Mouse (Mus musculus): ENCODE data around the gene Pi4k2a. TPM values are rescaled to one million over a fixed set of nuclear protein-coding genes. Genes with fewer than 3 reads are reported as not detected.

Pi4k2a gene
- polyA plus RNA-seq, 1 experiment from 2014 or later = 27.8 TPM

DNA sequence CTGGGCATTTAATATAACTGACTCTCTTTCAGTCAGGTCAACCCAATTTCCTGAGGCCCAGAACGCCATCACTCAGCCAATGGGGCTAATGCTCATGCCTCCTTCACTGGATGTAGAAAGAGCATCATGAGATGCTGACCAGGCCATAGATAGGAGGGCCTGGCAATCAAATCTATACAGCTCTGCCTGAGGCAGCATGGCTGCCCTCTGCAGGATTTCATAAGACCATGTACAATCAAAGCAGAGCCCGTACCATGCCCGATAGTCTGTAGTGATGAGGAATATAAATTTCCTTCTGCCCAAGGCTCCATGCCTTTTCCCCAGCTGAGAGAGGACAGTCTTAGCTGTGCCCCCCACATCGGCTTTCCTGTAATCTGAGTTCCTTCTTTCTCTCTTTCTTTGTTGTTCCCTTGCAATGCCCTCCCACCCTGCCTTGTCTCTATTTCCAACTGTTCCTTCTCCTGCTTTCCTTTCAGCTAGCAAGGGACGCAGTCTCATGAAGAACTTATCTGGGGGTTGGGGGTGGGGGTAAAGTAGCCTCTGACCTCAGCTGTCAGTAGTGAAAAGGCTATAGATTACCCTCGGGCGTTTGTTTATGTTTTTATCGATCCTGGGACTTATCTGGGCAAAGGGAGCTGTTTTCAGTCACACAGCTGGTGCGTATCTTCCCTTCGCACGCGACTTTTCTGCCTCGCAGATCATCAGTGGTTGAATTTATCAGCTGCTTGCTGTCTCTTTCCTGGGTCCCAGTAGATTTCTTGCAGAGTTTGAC, 68.2 kb downstream of the Pi4k2a start:
- Histone ChIP-seq H3K9ac (ENCODE audit: low read depth, low read length) (no peak overlapping the region), H3K4me1 (ENCODE audit: control insufficient read depth, insufficient read depth, low read length) (no peaks in the 10 kb centered on the region), H3K9me3 (replicated peaks; ENCODE audit: control insufficient read depth, low read length, poor library complexity, severe bottlenecking) (no peaks in the 10 kb centered on the region), H3K27ac (ENCODE audit: low read length) (no peak overlapping the region), H3K4me3 (ENCODE audit: low read depth, low read length) (no peak overlapping the region), H3K27me3 (ENCODE audit: control insufficient read depth, insufficient read depth, low read depth, low read length) (no peaks in the 10 kb centered on the region), H3K36me3 (ENCODE audit: control insufficient read depth, insufficient read depth, low read length) (no peaks in the 10 kb centered on the region), H3K4me2 (ENCODE audit: low read length) (no peak overlapping the region)
- ATAC-seq = no peak
- WGBS = 62% methylated on average over 13 of the region's 13 CpGs

DNA sequence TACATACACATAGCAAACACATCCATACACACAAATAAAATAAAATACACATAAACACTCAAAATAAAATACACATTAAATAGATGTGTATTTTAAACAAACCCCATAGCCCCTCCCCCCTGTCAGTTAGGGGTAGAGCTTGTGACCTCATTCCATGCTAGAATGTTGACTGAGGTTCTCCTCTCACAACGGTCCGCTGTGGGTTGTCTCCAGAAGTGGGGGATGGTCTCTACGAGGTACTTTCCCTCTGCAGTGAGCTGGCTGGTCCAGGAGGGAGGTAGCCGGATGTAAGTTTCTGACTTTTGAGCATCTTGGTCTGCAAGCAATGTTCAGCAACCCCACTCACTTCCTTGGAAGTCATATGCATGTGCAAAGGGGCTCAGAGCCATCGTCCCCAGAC, 73.5 kb downstream of the Pi4k2a start, which contains the start of gene Zfyve27:
Gene Zfyve27, plus strand, starts transcription at position 188 of the 400 bp plus-strand sequence.
- Histone ChIP-seq H3K9ac (ENCODE audit: low read depth, low read length) (no peak within 1 kb of the TSS), H3K36me3 (ENCODE audit: control insufficient read depth, insufficient read depth, low read length) (no peaks in the 10 kb centered on the region), H3K4me2 (ENCODE audit: low read length) (no peak within 1 kb of the TSS), H3K4me3 (ENCODE audit: low read depth, low read length) (no peak within 1 kb of the TSS), H3K9me3 (replicated peaks; ENCODE audit: control insufficient read depth, low read length, poor library complexity, severe bottlenecking) (no peaks in the 10 kb centered on the region), H3K27ac (ENCODE audit: low read length) (no peak within 1 kb of the TSS), H3K4me1 (ENCODE audit: control insufficient read depth, insufficient read depth, low read length) (no peaks in the 10 kb centered on the region), H3K27me3 (ENCODE audit: control insufficient read depth, insufficient read depth, low read depth, low read length) (peaks cover 4% of the 10 kb centered on the region)
- WGBS = 86% methylated on average over 5 of the region's 5 CpGs
- ATAC-seq = no peak

DNA sequence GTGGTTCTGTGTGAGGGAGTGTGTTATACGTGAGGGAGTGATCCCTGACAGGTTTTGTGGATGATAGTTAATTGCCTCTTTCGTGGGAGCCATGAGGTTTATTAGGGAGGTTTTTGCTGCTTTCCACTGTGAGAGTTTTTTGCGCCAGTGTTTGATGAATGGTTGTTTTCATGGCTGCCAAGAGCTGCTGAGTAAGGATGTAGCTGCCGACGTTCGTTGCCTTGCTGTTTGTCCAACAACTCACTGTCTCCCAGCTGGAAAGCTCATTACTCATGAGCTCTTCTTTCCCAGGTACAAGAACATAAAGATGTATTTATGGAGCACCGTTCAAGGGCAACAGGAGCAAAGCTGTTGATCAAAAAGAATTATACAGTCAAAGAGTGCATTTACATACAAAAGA, 73.9 kb downstream of the Pi4k2a start:
- H3K9me3 ChIP-seq (replicated peaks; ENCODE audit: control insufficient read depth, low read length, poor library complexity, severe bottlenecking) = no peaks in the 10 kb centered on the region
- WGBS = 47% methylated on average over 7 of the region's 7 CpGs
- no peak for ATAC-seq
- H3K9ac ChIP-seq (ENCODE audit: low read depth, low read length) = no peak overlapping the region
- H3K4me2 ChIP-seq (ENCODE audit: low read length) = no peak overlapping the region
- no peaks in the 10 kb centered on the region for H3K4me1 ChIP-seq (ENCODE audit: control insufficient read depth, insufficient read depth, low read length)
- no peak overlapping the region for H3K27ac ChIP-seq (ENCODE audit: low read length)
- H3K27me3 ChIP-seq (ENCODE audit: control insufficient read depth, insufficient read depth, low read depth, low read length) = peaks cover 7% of the 10 kb centered on the region
- no peak overlapping the region for H3K4me3 ChIP-seq (ENCODE audit: low read depth, low read length)
- H3K36me3 ChIP-seq (ENCODE audit: control insufficient read depth, insufficient read depth, low read length) = no peaks in the 10 kb centered on the region

DNA sequence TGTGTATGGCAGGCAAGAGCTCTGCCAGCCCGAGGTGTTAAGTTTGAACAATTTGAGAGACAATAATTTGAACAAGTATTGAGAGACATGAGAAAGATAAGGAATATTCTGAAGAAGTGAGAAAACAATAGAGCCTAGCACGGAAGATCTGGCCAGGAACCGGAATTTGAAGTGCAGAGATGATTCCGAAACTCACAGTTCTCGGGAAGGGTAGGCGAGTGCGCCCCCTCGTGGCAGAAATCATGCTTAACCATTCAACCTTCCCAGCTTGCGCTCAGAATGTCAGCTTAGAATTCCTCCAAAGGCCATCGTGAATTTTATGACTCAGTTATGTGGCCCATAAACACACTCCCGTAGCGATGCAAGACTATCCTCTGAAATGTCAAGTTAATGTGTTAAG, 75.9 kb downstream of the Pi4k2a start:
- Histone ChIP-seq H3K4me3 (ENCODE audit: low read depth, low read length) (no peak overlapping the region), H3K27me3 (ENCODE audit: control insufficient read depth, insufficient read depth, low read depth, low read length) (peaks cover 9% of the 10 kb centered on the region), H3K9ac (ENCODE audit: low read depth, low read length) (no peak overlapping the region), H3K4me1 (ENCODE audit: control insufficient read depth, insufficient read depth, low read length) (peaks cover 5% of the 10 kb centered on the region), H3K36me3 (ENCODE audit: control insufficient read depth, insufficient read depth, low read length) (no peaks in the 10 kb centered on the region), H3K27ac (ENCODE audit: low read length) (no peak overlapping the region), H3K9me3 (replicated peaks; ENCODE audit: control insufficient read depth, low read length, poor library complexity, severe bottlenecking) (no peaks in the 10 kb centered on the region), H3K4me2 (ENCODE audit: low read length) (peak overlapping the region; percentile 29)
- WGBS = 2% methylated on average over 12 of the region's 12 CpGs
- ATAC-seq = no peak

GRCm38 (mm10) chr19:42166766-42167165, 76.5 kb downstream of the Pi4k2a start:
- H3K27me3 ChIP-seq (ENCODE audit: control insufficient read depth, insufficient read depth, low read depth, low read length) = peaks cover 9% of the 10 kb centered on the region
- peaks cover 12% of the 10 kb centered on the region for H3K4me1 ChIP-seq (ENCODE audit: control insufficient read depth, insufficient read depth, low read length)
- no peak overlapping the region for H3K4me3 ChIP-seq (ENCODE audit: low read depth, low read length)
- no peak overlapping the region for H3K9ac ChIP-seq (ENCODE audit: low read depth, low read length)
- no peaks in the 10 kb centered on the region for H3K36me3 ChIP-seq (ENCODE audit: control insufficient read depth, insufficient read depth, low read length)
- no peak for ATAC-seq
- no peaks in the 10 kb centered on the region for H3K9me3 ChIP-seq (replicated peaks; ENCODE audit: control insufficient read depth, low read length, poor library complexity, severe bottlenecking)
- H3K4me2 ChIP-seq (ENCODE audit: low read length) = no peak overlapping the region
- H3K27ac ChIP-seq (ENCODE audit: low read length) = no peak overlapping the region
- 56% methylated on average over 3 of the region's 3 CpGs for WGBS

DNA sequence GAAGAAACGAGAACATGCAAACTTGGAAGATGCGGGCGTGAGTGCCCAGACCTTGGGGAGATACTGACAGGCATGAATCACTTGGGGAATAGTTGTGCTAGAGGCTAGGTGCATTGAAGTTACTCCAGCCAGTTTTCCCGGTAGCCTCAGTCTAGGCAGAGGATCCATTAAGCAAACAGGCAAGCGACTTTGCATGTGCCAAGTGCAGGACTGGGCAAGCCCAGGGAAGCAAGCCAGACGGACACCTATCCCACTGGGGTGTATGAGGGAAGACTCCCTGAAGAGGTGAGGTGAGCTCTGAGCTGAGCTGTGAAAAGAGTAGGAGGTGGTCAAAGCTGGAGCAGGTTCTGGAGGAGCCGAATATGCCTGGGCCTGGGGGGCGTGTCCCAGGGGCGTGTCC, 77.2 kb downstream of the Pi4k2a start:
- Histone ChIP-seq H3K4me1 (ENCODE audit: control insufficient read depth, insufficient read depth, low read length) (peaks cover 17% of the 10 kb centered on the region), H3K9ac (ENCODE audit: low read depth, low read length) (no peak overlapping the region), H3K4me3 (ENCODE audit: low read depth, low read length) (no peak overlapping the region), H3K27ac (ENCODE audit: low read length) (no peak overlapping the region), H3K27me3 (ENCODE audit: control insufficient read depth, insufficient read depth, low read depth, low read length) (peaks cover 9% of the 10 kb centered on the region), H3K36me3 (ENCODE audit: control insufficient read depth, insufficient read depth, low read length) (no peaks in the 10 kb centered on the region), H3K9me3 (replicated peaks; ENCODE audit: control insufficient read depth, low read length, poor library complexity, severe bottlenecking) (no peaks in the 10 kb centered on the region), H3K4me2 (ENCODE audit: low read length) (no peak overlapping the region)
- 69% methylated on average over 9 of the region's 9 CpGs for WGBS
- no peak for ATAC-seq

- Histone ChIP-seq H3K9ac (ENCODE audit: low read depth, low read length) (no peak overlapping the region), H3K27ac (ENCODE audit: low read length) (no peak overlapping the region), H3K4me2 (ENCODE audit: low read length) (peak overlapping the region; percentile 71; the same call in 1 of the 2 replicates)
These were observed 79.2 kb downstream of the Pi4k2a start for GRCm38 (mm10) chr19:42169322-42169975.

GRCm38 (mm10) chr19:42170025-42170969, 80.0 kb downstream of the Pi4k2a start:
- ATAC-seq = peak; percentile 93
- no peaks in the 10 kb centered on the region for H3K36me3 ChIP-seq (ENCODE audit: control insufficient read depth, insufficient read depth, low read length)
- 2% methylated on average over 40 of the region's 56 CpGs for WGBS
- peaks cover 9% of the 10 kb centered on the region for H3K27me3 ChIP-seq (ENCODE audit: control insufficient read depth, insufficient read depth, low read depth, low read length)
- peak overlapping the region; percentile 90 for H3K9ac ChIP-seq (ENCODE audit: low read depth, low read length)
- H3K9me3 ChIP-seq (replicated peaks; ENCODE audit: control insufficient read depth, low read length, poor library complexity, severe bottlenecking) = no peaks in the 10 kb centered on the region
- H3K4me3 ChIP-seq (ENCODE audit: low read depth, low read length) = peak overlapping the region; percentile 87
- H3K4me2 ChIP-seq (ENCODE audit: low read length) = peak overlapping the region; percentile 71
- H3K27ac ChIP-seq (ENCODE audit: low read length) = peak overlapping the region; percentile 54
- peaks cover 19% of the 10 kb centered on the region for H3K4me1 ChIP-seq (ENCODE audit: control insufficient read depth, insufficient read depth, low read length)

More at GRCm38 (mm10) chr19:42169322-42169975, 79.2 kb downstream of the Pi4k2a start:
- no peak for ATAC-seq
- no peak overlapping the region for H3K4me3 ChIP-seq (ENCODE audit: low read depth, low read length)
- 73% methylated on average over 10 of the region's 10 CpGs for WGBS
- peaks cover 19% of the 10 kb centered on the region for H3K4me1 ChIP-seq (ENCODE audit: control insufficient read depth, insufficient read depth, low read length)
- H3K27me3 ChIP-seq (ENCODE audit: control insufficient read depth, insufficient read depth, low read depth, low read length) = peaks cover 9% of the 10 kb centered on the region
- no peaks in the 10 kb centered on the region for H3K9me3 ChIP-seq (replicated peaks; ENCODE audit: control insufficient read depth, low read length, poor library complexity, severe bottlenecking)
- H3K36me3 ChIP-seq (ENCODE audit: control insufficient read depth, insufficient read depth, low read length) = no peaks in the 10 kb centered on the region
